Mouse (Mus musculus) embryonic facial prominence, embryonic 15.5 days (tissue): Measurements from ENCODE around the gene Slc12a4. TPM values are rescaled to one million over a fixed set of nuclear protein-coding genes. Genes with fewer than 3 reads are reported as not detected.
A peak's percentile ranks its signal among the peaks of the same experiment; 100 is the strongest.

ENCODE experiments used
- ATAC-seq: fragments of 200-750 bp; cut with Nextera tagmentation; 2 replicates; pipeline ENCODE4 v1.8.0; 2017; ENCODE audit warnings: low read depth, moderate TSS enrichment; ENCODE audit not compliant: insufficient number of reproducible peaks, low FRiP score, low TSS enrichment
- H3K27ac ChIP-seq: fragments of 300-500 bp; sonication (generic); replicated peaks from 2 replicates; pipeline ENCODE4 v1.5.1; 2015; ENCODE audit warnings: mild to moderate bottlenecking, inconsistent platforms
- H3K27me3 ChIP-seq: fragments of 300-500 bp; sonication (generic); 2 replicates; pipeline ENCODE4 v1.6.1; 2015; ENCODE audit warnings: inconsistent platforms
- H3K36me3 ChIP-seq: fragments of 300-500 bp; sonication (generic); 2 replicates; pipeline ENCODE4 v1.6.1; 2015; ENCODE audit warnings: mild to moderate bottlenecking, inconsistent platforms
- H3K4me1 ChIP-seq: fragments of 300-500 bp; sonication (generic); 2 replicates; pipeline ENCODE4 v1.6.1; 2015; ENCODE audit warnings: inconsistent platforms
- H3K4me2 ChIP-seq: fragments of 300-500 bp; sonication (generic); replicated peaks from 2 replicates; pipeline ENCODE4 v1.6.1; 2015; ENCODE audit warnings: mild to moderate bottlenecking, inconsistent platforms
- H3K4me3 ChIP-seq: fragments of 300-500 bp; sonication (generic); replicated peaks from 2 replicates; pipeline ENCODE4 v1.5.1; 2015; ENCODE audit warnings: mild to moderate bottlenecking, inconsistent platforms
- H3K9ac ChIP-seq: fragments of 300-500 bp; sonication (generic); 2 replicates; pipeline ENCODE4 v1.6.1; 2015; ENCODE audit warnings: inconsistent platforms
- H3K9me3 ChIP-seq: fragments of 300-500 bp; sonication (generic); replicated peaks from 2 replicates; pipeline ENCODE4 v1.6.1; 2016; ENCODE audit warnings: inconsistent platforms
- WGBS: fragments of 180-500 bp; shearing (Covaris S2); methylation state at CpG from one replicate; pipeline ENCODE4 v1.1.7; 2015; 5-methylcytosine and 5-hydroxymethylcytosine counted together
- polyA plus RNA-seq: library from polyadenylated mRNA; unstranded; fragments of >200 nt; fragmentation: Nextera tagmentation; extraction: Ambion mirVana; gene quantifications from 2 replicates; pipeline ENCODE4 v1.2.1, GENCODE M21; 2015

The Slc12a4 gene
- polyA plus RNA-seq, 1 experiment from 2014 or later, result 60.4 TPM

- H3K4me2 ChIP-seq, result no peak within 1 kb of the TSS
- no peak within 1 kb of the TSS for H3K4me3 ChIP-seq
- 79% methylated on average over 8 of the region's 8 CpGs for WGBS
- H3K27ac ChIP-seq, result no peak within 1 kb of the TSS
- peaks cover 83% of the 10 kb centered on the region for H3K36me3 ChIP-seq
- H3K9ac ChIP-seq, result no peak within 1 kb of the TSS
- H3K9me3 ChIP-seq, result no peaks in the 10 kb centered on the region
- no peaks in the 10 kb centered on the region for H3K27me3 ChIP-seq
- ATAC-seq, result no peak
- H3K4me1 ChIP-seq, result peaks cover 2% of the 10 kb centered on the region
These were observed 22.6 kb downstream of the Slc12a4 start, which contains the start of gene Lcat for GRCm38 (mm10) chr8:105943321-105943739. Gene Lcat, minus strand, starts transcription at chr8:105943382.

GRCm38 (mm10) chr8:105942542-105942941, 23.4 kb downstream of the Slc12a4 start:
- Histone ChIP-seq H3K4me1 (peaks cover 6% of the 10 kb centered on the region), H3K4me3 (no peak overlapping the region), H3K9ac (no peak overlapping the region), H3K36me3 (peaks cover 75% of the 10 kb centered on the region), H3K27ac (no peak overlapping the region), H3K27me3 (no peaks in the 10 kb centered on the region), H3K9me3 (no peaks in the 10 kb centered on the region), H3K4me2 (no peak overlapping the region)
- no peak for ATAC-seq
- WGBS, result 90% methylated on average over 5 of the region's 5 CpGs

GRCm38 (mm10) chr8:105942026-105942425, 23.9 kb downstream of the Slc12a4 start:
- no peak overlapping the region for H3K4me3 ChIP-seq
- H3K4me1 ChIP-seq, result peaks cover 6% of the 10 kb centered on the region
- H3K9me3 ChIP-seq, result no peaks in the 10 kb centered on the region
- peaks cover 70% of the 10 kb centered on the region for H3K36me3 ChIP-seq
- H3K4me2 ChIP-seq, result no peak overlapping the region
- H3K9ac ChIP-seq, result no peak overlapping the region
- WGBS, result 90% methylated on average over 11 of the region's 11 CpGs
- ATAC-seq, result no peak
- no peak overlapping the region for H3K27ac ChIP-seq
- H3K27me3 ChIP-seq, result no peaks in the 10 kb centered on the region

GRCm38 (mm10) chr8:105938306-105938669, 27.6 kb downstream of the Slc12a4 start, which contains the start of gene Psmb10:
Gene Psmb10, minus strand, starts transcription at chr8:105938444.
- Histone ChIP-seq H3K4me3 (peak within 1 kb of the TSS; percentile 87), H3K4me2 (peak within 1 kb of the TSS; percentile 94), H3K4me1 (peaks cover 17% of the 10 kb centered on the region), H3K27me3 (no peaks in the 10 kb centered on the region), H3K9ac (peak within 1 kb of the TSS; percentile 71), H3K9me3 (no peaks in the 10 kb centered on the region), H3K36me3 (peaks cover 41% of the 10 kb centered on the region), H3K27ac (peak within 1 kb of the TSS; percentile 83)
- WGBS, result 24% methylated on average over 4 of the region's 4 CpGs
- ATAC-seq, result no peak

- ATAC-seq, result peak; percentile 8; the same call in 1 of the 2 replicates
- H3K4me1 ChIP-seq, result peaks cover 17% of the 10 kb centered on the region
- peak overlapping the region; percentile 71 for H3K9ac ChIP-seq
- peak overlapping the region; percentile 83 for H3K27ac ChIP-seq
- H3K9me3 ChIP-seq, result no peaks in the 10 kb centered on the region
- H3K4me3 ChIP-seq, result peak overlapping the region; percentile 87
- H3K27me3 ChIP-seq, result no peaks in the 10 kb centered on the region
- peaks cover 41% of the 10 kb centered on the region for H3K36me3 ChIP-seq
- H3K4me2 ChIP-seq, result peak overlapping the region; percentile 94
- under 1% methylated on average over 33 of the region's 33 CpGs for WGBS
These were observed 28.2 kb downstream of the Slc12a4 start for GRCm38 (mm10) chr8:105937496-105938305.

GRCm38 (mm10) chr8:105936866-105937475, 28.9 kb downstream of the Slc12a4 start:
- H3K9me3 ChIP-seq, result no peaks in the 10 kb centered on the region
- peak overlapping the region; percentile 83 for H3K27ac ChIP-seq

GRCm38 (mm10) chr8:105935863-105936603, 29.9 kb downstream of the Slc12a4 start:
- Histone ChIP-seq H3K4me3 (peak overlapping the region; percentile 87), H3K9me3 (no peaks in the 10 kb centered on the region), H3K27ac (0 out of 2 replicates have a peak overlapping the region, but pooled peaks have one; percentile 83), H3K36me3 (peaks cover 41% of the 10 kb centered on the region), H3K27me3 (no peaks in the 10 kb centered on the region), H3K4me1 (peaks cover 17% of the 10 kb centered on the region), H3K9ac (0 out of 2 replicates have a peak overlapping the region, but pooled peaks have one; percentile 71), H3K4me2 (peak overlapping the region; percentile 94)
- ATAC-seq, result no peak
- 30% methylated on average over 7 of the region's 7 CpGs for WGBS

More at GRCm38 (mm10) chr8:105936866-105937475, 28.9 kb downstream of the Slc12a4 start:
- Histone ChIP-seq H3K36me3 (peaks cover 41% of the 10 kb centered on the region), H3K4me1 (peaks cover 17% of the 10 kb centered on the region), H3K4me2 (peak overlapping the region; percentile 94), H3K9ac (peak overlapping the region; percentile 71), H3K27me3 (no peaks in the 10 kb centered on the region), H3K4me3 (peak overlapping the region; percentile 87)
- peak; percentile 71 for ATAC-seq
- WGBS, result under 1% methylated on average over 30 of the region's 30 CpGs

GRCm38 (mm10) chr8:105935105-105935504, 30.8 kb downstream of the Slc12a4 start:
- no peaks in the 10 kb centered on the region for H3K9me3 ChIP-seq
- 66% methylated on average over 6 of the region's 6 CpGs for WGBS
- H3K4me2 ChIP-seq, result no peak overlapping the region

GRCm38 (mm10) chr8:105933762-105934161, 32.1 kb downstream of the Slc12a4 start, which contains the start of gene Ctrl:
Gene Ctrl, minus strand, starts transcription at chr8:105933862.
- Histone ChIP-seq H3K9ac (no peak within 1 kb of the TSS), H3K27me3 (no peaks in the 10 kb centered on the region), H3K9me3 (no peaks in the 10 kb centered on the region), H3K27ac (no peak within 1 kb of the TSS), H3K4me2 (no peak within 1 kb of the TSS), H3K36me3 (peaks cover 34% of the 10 kb centered on the region), H3K4me1 (peaks cover 20% of the 10 kb centered on the region), H3K4me3 (no peak within 1 kb of the TSS)
- no peak for ATAC-seq
- whole genome bisulfite sequencing, result 100% methylated on average over 2 of the region's 2 CpGs

More at GRCm38 (mm10) chr8:105935105-105935504, 30.8 kb downstream of the Slc12a4 start:
- peaks cover 38% of the 10 kb centered on the region for H3K36me3 ChIP-seq
- peaks cover 20% of the 10 kb centered on the region for H3K4me1 ChIP-seq
- no peak for ATAC-seq
- no peak overlapping the region for H3K9ac ChIP-seq
- no peak overlapping the region for H3K27ac ChIP-seq
- H3K27me3 ChIP-seq, result no peaks in the 10 kb centered on the region
- H3K4me3 ChIP-seq, result no peak overlapping the region

GRCm38 (mm10) chr8:105932525-105932924, 33.4 kb downstream of the Slc12a4 start:
- no peak for ATAC-seq
- Histone ChIP-seq H3K4me3 (no peak overlapping the region), H3K36me3 (peaks cover 34% of the 10 kb centered on the region), H3K4me1 (peaks cover 13% of the 10 kb centered on the region), H3K9me3 (no peaks in the 10 kb centered on the region), H3K27ac (no peak overlapping the region), H3K9ac (no peak overlapping the region), H3K4me2 (no peak overlapping the region), H3K27me3 (no peaks in the 10 kb centered on the region)
- WGBS, result 91% methylated on average over 11 of the region's 11 CpGs

- H3K4me2 ChIP-seq, result no peak overlapping the region
- ATAC-seq, result no peak
- H3K4me3 ChIP-seq, result no peak overlapping the region
- H3K36me3 ChIP-seq, result peaks cover 43% of the 10 kb centered on the region
- no peak overlapping the region for H3K27ac ChIP-seq
- 96% methylated on average over 3 of the region's 3 CpGs for WGBS
- no peak overlapping the region for H3K9ac ChIP-seq
- no peaks in the 10 kb centered on the region for H3K27me3 ChIP-seq
- H3K4me1 ChIP-seq, result peaks cover 10% of the 10 kb centered on the region
- H3K9me3 ChIP-seq, result no peaks in the 10 kb centered on the region
These were observed 34.6 kb downstream of the Slc12a4 start for GRCm38 (mm10) chr8:105931271-105931670.
